Mouse (Mus musculus): ENCODE measurements around the gene Hivep1.

Hivep1 gene

DNA sequence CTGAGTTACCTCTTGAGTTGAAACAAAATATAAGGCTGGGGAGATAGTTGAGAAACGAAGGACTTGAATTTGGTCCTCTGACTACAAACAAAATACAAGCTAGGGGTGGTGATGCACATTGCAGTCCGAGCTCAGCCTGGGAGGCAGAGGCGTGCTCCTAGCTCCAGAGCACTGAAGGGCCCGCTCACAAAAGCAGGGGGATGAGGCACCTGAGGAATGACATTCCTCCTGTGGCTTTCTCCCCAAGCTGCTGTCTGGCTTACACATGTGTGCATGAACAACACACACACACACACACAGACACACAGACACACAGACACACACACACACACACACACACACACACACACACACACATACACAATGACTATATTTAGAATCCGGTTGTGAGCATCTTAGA, 60.9 kb downstream of the Hivep1 start:
- no peak for DNase-seq (ENCODE audit: low spot score)

DNA sequence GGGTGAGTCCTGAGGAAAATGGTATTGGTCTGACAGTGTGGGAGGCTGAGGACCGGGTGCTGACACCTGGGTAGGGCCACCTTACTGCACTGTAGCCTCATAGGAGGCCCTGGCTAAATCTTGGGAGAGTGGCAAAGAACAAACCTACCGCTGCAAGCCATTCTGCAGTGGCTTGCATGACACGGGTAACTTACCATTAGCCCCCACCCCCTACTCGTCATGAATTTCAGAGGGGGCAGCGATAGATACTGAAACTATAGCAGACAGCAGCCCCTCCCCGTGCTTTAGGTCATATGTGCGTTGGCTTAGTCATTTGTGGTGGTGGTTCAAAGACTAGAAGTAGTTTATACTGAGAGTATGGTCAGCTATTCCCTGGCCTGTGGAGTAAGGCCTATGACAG, 61.8 kb downstream of the Hivep1 start:
- no peak for DNase-seq (ENCODE audit: low spot score)

DNA sequence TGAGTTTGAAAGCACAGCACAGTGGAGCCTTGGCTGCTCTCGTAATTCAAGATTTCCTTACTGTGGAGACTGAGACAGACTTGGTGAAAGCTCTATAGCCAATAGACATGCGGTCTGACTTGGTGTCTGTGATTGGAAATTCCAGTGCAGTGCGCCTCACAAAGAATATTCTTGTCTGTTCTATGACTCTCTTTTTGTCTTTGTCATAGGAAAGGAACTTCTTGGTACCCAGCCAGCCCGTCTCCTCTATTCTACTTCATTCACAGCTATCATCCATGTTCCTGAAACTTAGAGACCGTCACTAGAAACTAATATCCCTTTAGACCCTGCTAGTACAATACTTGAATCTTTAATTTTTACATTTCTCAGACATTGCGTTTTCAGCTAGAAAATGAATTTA, 64.5 kb downstream of the Hivep1 start:
- no peak for DNase-seq (ENCODE audit: low spot score)

DNA sequence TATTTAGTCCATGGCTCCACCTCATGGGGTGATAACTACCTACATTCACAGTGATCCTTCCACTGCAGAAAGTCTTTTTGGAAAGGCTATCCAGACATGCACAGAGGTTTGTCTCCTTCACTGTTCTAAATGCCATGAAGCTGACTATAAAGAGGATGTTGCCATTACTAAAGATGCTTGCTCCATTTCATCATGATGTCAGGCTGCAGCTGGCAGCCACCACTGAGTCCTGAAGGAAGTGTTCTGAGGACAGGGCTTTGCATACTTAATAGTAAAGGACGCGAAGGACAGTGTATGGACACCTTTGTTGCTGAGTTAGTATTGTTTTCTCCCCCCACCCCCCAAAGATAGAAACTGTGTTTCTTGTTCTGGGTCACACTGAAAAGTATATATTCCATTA, 67.2 kb downstream of the Hivep1 start:
- DNase-seq (ENCODE audit: low spot score), result no peak

DNA sequence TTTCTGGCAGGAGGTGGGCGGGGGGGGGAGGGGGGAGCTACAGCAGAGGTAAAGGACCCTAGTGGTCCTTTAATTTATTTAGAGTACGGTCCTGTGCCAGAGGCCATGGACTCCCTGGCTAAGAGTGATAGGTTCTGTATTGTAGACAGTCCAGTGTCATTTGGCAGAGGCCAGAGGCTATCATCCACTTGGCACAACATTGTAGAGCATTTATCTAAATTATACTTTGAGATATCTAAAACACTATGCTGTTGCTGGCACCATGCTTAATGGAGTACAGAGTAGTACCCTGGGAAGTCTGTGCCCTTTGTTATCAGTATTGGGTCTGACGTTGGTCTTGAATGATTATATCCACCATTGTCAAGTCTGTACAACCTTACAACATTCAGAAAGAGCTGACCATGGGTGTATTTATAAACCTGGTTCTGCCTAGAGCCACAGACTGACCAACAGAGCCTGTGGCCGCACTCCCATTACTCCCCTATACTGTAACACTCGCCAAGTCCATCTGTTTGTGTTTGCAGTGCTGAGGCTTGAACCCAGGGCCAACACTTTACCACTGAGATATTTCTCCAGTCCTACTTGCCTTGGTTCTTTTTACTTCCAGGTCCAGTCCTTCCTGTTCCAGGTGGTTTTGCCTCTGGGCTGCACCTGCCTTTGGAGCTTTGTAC, 69.4 kb downstream of the Hivep1 start:
- no peak for DNase-seq (ENCODE audit: low spot score)

DNA sequence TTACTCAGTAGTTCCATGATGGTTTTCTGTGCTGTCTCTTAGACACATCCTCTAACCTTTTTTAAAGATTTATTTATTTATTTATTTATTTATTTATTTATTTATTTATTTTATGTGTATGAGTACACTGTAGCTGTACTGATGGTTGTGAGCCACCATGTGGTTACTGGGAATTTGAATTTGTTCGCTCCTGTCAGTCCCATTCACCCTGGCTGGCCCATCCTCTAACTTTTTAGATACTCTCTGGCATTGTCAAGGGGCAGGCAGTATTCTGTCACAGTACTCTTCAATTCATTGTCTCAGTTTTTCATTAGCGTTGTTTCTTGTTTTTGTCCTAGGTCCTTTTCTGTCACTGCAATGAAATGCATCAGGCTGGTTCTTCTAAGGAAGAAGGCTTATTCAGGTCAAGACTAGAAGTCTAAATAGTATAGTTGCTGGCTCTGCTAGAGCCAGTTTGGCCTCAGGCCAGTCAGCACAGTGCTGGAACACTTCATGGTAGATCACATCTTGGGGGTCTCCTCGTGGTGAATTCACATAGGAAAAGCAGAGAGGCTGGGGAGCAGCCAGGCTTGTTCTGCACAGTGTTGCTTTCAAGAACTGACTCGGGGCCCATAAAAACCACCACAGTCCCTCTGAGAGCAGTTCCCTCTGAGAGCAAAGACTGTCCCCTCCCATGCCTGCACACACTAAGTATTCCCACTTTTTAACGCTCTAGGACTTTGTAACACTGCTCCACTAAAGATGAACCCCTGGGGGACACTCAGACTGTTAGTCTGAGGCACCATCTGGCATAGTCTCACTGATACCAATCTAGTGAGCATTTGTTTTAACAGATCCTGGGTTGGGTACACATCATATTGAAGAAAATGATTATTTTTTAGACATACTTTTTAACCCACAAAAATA, 70.2 kb downstream of the Hivep1 start:
- no peak for DNase-seq (ENCODE audit: low spot score)

DNA sequence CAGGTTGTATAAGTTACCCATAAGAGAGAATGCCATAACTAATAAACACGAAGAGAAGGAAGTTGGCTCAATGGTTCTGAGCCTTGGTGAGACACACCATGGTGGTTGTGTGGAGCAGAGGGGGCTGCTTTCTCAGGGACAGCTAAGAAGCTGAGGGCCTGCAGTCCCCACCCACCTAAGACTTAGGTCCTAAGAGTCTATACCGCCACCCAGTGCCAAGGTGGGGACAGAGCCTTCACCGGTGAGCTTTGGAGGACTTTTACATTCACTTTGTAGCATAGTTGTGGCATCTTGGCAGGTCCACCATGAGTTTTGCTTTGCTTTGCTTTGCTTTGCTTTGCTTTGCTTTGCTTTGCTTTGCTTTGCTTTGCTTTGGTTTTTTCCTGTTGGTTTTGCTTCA, 92.8 kb downstream of the Hivep1 start:
- DNase-seq (ENCODE audit: low spot score), result no peak

DNA sequence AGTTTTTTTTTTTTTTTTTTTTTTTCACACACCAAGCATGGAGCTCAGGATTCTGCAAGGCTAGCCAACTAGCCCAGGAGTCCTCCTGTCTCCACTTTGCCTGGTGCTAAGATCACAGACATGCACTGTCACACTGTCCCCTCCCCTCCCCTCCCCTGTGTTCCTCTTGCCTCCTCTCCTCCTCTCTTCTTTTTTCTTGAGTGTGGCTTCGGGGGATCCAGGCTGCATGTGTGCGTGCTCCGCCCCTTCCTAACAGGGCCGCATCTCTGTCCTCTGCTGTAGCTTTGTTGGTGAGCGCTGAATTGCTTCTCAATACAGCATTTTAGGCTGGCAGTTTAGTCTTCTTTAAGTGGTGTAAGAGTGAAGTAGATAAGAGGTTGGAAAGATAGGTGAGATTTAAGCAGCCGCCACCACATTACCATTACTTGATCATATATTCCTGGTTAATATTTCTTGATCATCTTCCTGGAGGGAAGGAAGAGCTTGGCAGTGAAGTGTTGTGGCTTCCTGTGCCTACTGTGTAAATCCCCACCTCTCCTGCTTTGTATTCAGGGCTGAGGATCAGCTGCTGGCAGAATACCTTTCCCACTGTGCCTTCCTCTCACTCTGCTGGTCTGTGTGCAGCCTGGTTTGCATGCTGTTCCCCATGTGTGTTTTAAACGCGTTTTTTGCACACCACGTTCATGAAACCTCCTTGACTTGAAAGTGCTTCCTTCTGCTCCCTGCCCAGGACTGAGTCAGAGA, 97.7 kb downstream of the Hivep1 start:
- no peak for DNase-seq (ENCODE audit: low spot score)

DNA sequence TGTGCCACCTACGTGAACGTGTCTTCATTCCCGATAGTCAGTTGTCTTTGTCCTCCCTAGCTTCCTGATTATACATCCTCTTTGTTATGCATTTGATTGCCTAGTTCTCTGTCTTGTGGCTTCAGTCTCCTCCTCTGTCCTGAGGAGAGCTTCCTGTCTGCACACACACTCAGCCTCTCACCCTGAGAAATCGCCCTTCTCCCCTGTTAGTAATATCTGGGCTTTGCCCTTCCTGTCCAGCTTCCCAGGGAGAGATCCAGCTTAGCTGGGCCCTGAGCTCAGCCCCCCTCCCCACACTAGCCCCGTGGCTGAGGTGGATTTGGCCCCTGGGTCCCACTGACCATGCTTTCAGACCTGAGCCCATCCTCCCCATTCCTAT, 98.2 kb downstream of the Hivep1 start:
- no peak for DNase-seq (ENCODE audit: low spot score)

DNA sequence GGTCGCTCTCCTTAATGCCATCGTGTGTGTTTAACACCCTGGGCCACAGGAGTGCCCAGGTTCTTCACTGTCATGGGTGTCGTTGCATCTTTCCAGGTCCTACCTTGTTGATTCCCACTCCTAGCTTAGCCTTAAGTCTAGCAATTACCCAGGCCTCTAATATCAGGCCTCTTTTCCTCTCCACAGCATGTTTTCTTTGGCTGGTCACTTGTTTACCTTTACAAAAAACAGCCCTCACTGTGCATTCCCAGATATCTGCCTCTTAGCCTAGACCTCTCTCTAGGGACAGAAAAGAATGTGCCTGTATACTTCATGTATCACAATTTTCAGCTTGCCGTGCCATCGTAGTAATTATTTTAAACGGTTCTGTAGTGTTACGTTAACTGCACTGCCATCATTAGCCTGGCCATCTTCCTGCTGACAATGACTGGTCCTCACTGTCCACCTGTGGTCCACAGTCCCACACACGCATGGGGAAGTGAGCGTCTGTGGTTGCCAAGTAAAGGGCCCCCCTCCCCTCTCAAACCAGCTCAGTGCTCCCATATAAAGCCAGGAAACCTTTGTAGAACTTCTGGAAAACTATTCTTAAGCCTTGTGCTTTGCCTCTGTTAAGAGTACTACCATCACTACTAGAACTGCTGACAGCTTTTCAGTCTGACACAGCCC, 98.8 kb downstream of the Hivep1 start:
- DNase-seq (ENCODE audit: low spot score), result no peak

DNA sequence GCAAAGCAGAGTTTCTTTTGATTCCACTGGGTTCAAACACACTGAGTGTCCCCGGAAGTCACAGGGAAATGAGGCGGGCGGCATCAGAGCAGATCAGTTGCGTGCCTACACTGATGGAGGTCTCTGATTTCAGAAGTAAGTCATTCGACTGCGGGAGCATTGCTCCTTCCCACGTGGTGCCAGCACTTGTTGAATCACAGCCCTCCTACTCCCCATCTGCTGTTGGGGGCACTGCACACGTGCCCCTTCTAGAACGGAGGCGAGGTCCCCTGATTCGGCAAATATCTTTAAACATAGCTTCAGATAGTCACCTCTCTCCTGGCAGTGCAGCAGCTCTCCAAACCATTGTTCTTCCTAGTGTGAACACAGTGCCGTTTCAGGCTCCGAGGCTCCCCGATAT, 106.4 kb downstream of the Hivep1 start:
- DNase-seq (ENCODE audit: low spot score), result no peak

DNA sequence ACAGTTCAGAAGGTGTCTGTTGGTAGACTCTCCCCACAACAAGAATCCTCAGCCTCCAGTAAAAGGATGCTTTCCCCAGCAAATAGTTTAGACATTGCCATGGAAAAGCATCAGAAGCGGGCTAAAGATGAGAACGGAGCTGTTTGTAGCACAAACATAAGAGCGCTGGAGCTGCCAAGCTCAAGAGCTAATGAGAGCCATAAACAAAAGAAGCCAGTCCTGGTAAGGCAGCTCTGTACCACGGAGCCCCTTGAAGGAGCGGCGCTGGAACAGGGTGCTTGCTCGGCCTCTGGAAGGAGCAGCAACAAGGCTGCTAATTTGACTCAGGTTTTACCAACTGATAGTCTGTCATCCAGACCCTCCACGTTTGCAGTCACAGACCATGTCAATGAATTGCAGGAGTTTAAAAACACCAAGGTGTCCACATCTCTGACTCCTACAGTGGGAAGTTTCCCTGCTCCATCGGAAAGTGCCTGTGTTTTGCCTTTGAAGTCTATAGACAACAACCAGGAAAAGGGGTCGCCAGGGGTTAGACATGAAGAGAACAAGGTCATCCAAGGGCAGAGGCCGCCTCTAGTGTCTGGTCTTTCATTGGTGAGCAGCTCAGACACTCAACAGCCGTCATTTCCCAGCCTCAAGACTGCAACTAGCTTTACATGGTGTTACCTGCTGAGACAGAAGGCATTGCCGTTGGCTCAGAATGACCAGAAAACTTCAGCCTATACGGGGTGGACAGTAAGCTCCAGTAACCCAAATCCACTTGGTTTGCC, 107.8 kb downstream of the Hivep1 start:
- DNase-seq (ENCODE audit: low spot score), result no peak

DNA sequence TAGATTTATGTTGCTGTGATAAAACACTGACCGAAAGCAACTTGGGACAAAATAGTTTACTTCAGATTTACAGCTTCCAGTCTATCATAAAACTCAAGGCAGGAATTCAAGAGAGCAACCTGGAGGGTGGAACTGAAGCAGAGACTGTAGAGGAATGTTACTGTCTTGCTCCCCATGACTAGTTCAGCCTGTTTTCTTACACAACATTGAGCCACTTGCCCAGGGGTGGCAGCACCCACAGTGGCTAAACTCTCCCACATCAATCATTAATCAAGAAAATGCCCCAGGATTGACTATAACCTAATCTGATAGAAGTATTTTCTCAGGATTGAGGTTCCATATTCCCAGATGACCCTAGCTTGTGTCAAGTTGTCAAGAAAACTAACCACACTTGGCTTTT, 119.0 kb downstream of the Hivep1 start:
- no peak for DNase-seq (ENCODE audit: low spot score)

DNA sequence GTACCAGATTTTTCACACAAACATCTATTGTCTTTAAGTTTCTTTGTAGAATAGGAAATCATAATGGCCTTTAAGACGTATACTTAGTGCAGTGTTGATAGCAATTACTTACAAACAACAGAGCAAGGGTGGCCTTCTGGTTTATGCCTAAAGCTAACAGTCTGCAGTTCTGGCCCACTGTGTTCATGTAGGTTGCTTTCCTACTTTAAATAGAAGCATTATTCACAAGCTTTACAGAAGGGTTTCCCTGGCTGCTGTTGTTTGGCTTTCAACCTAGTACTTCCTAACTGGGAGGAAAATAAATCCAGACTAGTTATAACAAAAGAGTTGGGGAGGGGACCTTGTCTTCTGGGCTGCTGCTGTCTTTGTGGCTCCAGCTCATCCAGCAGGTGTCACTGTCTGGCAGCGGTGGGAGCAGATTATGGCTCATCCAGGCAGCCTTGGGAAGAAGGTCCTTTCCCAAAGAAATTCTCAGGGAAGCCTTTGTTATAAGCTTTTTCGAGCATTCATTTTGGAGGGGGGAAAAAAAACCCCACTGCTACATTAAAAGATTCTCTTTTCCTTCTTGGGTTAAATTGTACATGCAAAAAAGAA, 123.1 kb downstream of the Hivep1 start:
- DNase-seq (ENCODE audit: low spot score), result no peak

DNA sequence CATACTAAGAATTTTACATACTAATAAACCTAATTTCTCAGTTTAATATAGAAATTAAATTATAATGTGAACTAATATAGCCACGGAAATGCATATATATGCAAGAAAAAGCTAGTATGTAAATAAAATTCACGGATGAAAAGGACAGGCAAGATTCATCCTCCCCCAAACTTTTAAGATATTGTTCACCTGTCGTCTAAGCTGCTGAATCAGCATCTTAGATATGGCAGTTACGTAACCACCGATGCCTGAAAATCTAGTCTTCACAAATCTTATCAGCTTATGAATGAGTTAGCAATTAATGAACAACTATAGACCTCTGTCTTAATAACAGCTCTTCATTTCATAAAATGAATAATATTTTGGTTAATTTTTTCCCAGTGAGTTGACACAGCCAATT, 130.8 kb downstream of the Hivep1 start:
- DNase-seq (ENCODE audit: low spot score), result no peak

DNA sequence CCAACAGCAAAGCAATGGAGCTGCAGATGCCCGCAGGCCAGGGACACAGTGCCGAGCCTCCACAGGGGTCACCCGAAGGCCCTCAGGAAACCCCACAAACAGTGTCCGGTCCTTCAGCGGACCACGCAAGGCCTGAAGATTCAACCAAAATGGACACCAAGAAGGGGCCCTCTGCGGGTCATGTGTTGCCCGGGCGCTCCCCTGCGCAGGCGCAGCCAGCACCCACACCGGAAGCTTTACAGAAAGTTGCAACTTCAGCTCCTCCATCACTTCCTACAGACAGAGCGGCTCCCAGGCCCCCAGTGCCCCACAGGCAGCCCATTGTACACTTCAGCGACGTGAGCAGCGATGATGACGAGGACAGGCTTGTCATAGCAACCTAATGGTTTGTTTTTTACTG, 132.3 kb downstream of the Hivep1 start:
- DNase-seq (ENCODE audit: low spot score), result no peak

DNA sequence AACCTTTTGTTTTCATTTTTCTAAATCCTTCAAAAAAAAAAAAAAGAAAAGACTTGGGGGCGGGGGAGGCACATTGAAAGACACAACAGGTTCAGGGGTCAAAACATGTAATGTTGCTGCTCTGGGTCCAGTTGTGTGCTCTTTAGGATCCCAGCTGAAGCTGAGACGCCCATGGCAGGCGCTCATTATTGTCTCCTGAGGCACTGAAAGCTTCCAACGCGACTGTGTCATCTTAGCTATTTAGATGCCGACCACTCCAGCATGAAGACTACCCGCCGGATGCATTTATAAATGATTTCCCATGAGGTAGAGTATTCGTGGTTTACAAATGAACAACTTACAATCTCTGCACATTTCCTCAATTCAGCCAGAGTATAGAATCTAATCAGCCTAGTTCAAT, 141.2 kb downstream of the Hivep1 start:
- DNase-seq (ENCODE audit: low spot score), result no peak

DNA sequence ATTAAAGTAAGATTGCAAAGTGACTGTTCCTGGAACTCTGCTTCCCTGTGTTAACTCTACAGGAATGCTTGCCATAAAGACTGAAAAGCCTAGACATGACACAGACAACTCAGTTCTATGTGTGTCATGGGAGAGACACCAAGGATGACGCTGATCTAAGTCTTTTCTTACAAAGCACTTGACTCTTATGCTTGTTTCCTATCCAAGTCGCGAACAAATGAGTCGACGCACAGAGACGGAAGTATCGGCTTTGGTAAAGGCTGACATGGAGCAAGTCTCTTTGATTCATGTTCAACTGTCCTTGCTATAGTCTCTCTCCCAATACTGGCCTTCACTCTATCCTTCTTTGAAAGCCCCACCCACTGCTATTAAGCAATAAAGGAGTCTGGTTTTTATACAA, 143.8 kb downstream of the Hivep1 start:
- no peak for DNase-seq (ENCODE audit: low spot score)

DNA sequence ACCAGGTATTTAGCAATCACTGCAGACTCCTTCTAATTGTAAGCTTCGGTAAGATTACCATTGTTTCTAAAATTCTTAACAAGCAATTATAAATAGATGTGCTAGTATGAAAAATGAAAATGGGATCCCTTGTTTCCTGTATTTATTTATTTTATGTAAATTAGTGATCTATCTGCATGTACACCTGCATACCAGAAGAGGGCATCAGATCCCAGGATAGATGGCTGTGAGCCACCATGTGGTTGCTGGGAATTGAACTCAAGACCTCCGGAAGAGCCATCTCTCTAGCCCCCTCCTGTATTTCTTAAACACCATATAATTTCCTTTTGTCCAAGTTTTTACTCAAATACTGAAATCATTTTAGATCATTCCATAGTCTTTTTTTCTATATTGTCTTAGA, 145.8 kb downstream of the Hivep1 start:
- DNase-seq (ENCODE audit: low spot score), result no peak

DNA sequence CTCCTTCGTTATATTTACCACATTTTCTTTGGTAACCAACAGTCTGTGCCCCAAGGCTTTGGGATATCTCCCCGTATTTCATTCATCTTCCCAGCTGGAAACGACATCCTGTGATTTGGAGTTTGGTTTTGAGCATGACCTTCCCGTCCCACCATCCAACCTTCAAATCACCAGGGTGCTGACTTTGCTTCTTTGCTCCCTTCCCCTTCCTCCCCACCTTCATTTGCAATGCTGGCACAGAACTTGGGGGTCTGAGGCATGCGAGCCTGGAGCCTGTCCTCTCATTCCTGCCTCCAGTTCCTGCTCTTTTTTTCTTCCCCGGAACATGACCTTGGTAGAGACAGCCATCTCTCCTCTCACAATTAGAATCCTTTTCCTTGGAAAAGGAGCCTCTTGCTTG, 161.7 kb downstream of the Hivep1 start:
- no peak for DNase-seq (ENCODE audit: low spot score)

DNA sequence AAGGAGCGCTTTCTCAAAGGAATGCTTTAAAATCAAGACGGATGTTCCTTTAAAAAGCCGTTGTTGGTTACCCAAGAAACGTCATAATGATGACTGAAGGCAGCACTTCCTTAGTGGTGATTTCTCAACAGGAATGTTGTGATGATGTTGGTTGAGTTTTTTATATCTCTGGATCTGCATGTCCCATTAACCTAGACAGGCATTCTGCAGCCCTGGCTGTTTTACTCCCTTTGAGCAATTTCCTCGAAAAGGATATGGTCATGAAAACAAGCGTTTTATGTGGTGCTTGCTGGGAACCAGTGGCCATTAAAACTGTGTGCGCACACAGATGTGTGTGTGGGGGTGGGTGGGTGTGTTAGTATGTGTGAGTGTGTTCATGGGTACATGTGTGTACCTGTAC, 170.6 kb downstream of the Hivep1 start:
- DNase-seq (ENCODE audit: low spot score), result no peak
